In the genomic region with DNA sequence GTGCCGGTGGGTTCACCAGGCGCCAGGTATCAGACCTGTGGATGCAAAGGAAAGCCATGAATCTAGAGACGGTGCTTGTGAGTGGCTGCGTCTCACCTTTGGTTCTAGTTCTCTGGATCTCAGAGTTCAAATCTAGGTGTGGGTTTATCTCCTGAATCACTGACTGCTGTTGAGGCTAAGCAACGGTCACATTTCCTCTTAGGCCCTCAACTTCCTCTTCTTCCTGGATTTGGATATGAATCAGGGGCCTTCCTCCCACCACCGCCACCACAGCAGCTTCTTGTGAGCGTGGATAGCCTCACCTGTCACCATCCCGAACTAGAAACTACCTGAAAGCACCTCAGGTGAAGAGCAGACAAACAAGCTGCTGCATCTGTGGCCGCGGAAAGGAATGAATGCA, we compare ENCODE assay signal across 21 mouse cellular contexts.
"Had no signal": no experiment of that assay in that cellular context is flagged by ENCODE, and none has a peak within 500 bp of the region (broad histone marks: within the 10 kb centered on the region; RNA-seq: fewer than 3 reads in every experiment).

No protein-coding gene starts in this region.

- H3K27me3 ChIP-seq: kidney, embryonic 15.5 days; limb, embryonic 12.5 days; limb, embryonic 15.5 days; lung, embryonic 15.5 days; midbrain, embryonic 12.5 days; midbrain, embryonic 15.5 days; neural tube, embryonic 12.5 days; neural tube, embryonic 15.5 days; stomach, embryonic 15.5 days had no signal

- H3K9me3 ChIP-seq: kidney, embryonic 15.5 days; limb, embryonic 12.5 days; limb, embryonic 15.5 days; lung, embryonic 15.5 days; midbrain, embryonic 12.5 days; midbrain, embryonic 15.5 days; neural tube, embryonic 12.5 days; neural tube, embryonic 15.5 days; stomach, embryonic 15.5 days had no signal

- H3K9ac ChIP-seq: kidney, embryonic 15.5 days; limb, embryonic 12.5 days; limb, embryonic 15.5 days; liver, embryonic 14.5 days; liver, postnatal 0 days; lung, embryonic 15.5 days; midbrain, embryonic 12.5 days; midbrain, embryonic 15.5 days; neural tube, embryonic 12.5 days; neural tube, embryonic 15.5 days; stomach, embryonic 15.5 days had no signal

- DNase-seq: kidney, postnatal 14 days; kidney, postnatal 4 days; left cerebral cortex, postnatal 4 days; liver, postnatal 0 days; lung, postnatal 10 days; lung, postnatal 36 days; retina, postnatal 1 day; right cerebral cortex, postnatal 25 days; spleen, adult 18-20 months; thymus, postnatal 36 days had no signal

- H3K4me3 ChIP-seq: kidney, embryonic 15.5 days; limb, embryonic 12.5 days; limb, embryonic 15.5 days; lung, embryonic 15.5 days; midbrain, embryonic 12.5 days; midbrain, embryonic 15.5 days; neural tube, embryonic 12.5 days; neural tube, embryonic 15.5 days; stomach, embryonic 15.5 days had no signal

- H3K4me1 ChIP-seq: limb, embryonic 12.5 days; limb, embryonic 15.5 days; midbrain, embryonic 12.5 days; midbrain, embryonic 15.5 days; neural tube, embryonic 12.5 days; neural tube, embryonic 15.5 days had no signal

- ATAC-seq: midbrain, embryonic 15.5 days had no signal

- H3K4me2 ChIP-seq: kidney, embryonic 15.5 days; limb, embryonic 12.5 days; limb, embryonic 15.5 days; liver, embryonic 11.5 days; lung, embryonic 15.5 days; midbrain, embryonic 12.5 days; midbrain, embryonic 15.5 days; neural tube, embryonic 12.5 days; neural tube, embryonic 15.5 days; stomach, embryonic 15.5 days had no signal

- H3K27ac ChIP-seq: limb, embryonic 12.5 days; limb, embryonic 15.5 days; liver, embryonic 14.5 days; lung, embryonic 15.5 days; midbrain, embryonic 12.5 days; midbrain, embryonic 15.5 days; neural tube, embryonic 12.5 days; neural tube, embryonic 15.5 days; stomach, embryonic 15.5 days had no signal
